Mouse (Mus musculus) adrenal gland (tissue): ENCODE measurements around the gene Tmem56.

Experiments
- intact Hi-C: fragments of 180-260 bp; cut with DNase I; formaldehyde crosslinking; loops from one replicate; pipeline ENCODE4 v1.15.1; 2025

The Tmem56 gene

GRCm38 (mm10) chr3:121171872-121172265 is 111.0 kb downstream of the Tmem56 start:
- intact Hi-C loops: loop anchor here (5.0 to 10.0 kb wide), 4 partner anchors 40 to 563 kb away; partner anchors contain the start of gene Alg14

DNA sequence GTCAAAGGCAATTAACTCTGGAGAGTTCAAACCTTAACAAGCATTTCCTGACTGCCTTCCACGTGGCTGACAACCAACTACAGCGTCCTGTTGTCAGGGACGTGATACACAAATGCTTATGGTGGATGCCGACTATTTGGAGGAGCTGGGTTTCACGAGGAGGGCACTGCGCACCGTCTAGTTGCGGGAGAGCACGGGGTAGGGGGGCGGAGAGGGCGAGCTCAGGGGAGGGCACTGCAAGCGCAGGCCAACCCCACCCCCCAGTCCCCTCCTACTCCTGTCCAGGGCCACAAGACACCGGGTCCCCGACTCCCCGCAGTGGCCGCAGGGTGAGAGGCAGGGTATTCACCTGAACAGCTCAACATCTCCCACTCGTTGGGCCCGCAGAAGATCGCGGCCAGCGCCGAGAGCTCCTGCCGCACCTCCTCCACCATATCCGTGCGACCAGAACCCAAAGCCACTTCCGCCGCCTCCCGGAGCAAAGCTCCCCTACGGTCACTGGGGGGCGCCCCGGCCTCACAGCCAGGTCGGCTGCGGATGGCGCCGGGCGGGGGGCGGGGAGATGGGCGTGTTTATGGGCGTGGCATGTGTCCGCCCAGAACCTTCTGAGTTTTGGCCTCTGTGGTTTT is 111.5 kb downstream of the Tmem56 start, which contains the start of gene Rwdd3:
Gene Rwdd3, minus strand, starts transcription at position 453 of the 629 bp plus-strand sequence.
- intact Hi-C loops: loop anchor here (5.0 to 10.0 kb wide), 4 partner anchors 41 to 563 kb away; partner anchors contain the start of gene Alg14

DNA sequence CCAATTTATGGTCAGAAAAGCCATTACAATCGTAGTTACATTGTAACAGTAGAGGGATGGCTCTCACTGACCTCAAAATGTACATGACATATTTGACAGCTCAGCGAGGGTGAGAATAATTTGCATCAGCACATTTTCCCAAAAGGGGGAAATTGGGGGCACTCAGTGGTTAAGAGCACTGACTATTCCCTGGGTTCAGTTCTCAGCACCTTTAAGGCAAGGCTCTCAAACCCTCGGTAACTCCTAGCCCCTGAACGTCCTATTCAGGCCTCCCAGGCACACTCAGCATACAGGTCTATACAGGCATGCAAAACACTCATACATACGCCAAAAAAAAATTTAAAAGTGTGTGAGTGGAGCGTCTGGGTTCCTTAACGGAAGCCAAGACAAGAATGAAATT is 112.3 kb downstream of the Tmem56 start:
- intact Hi-C loops: loop anchor here (5.0 to 10.0 kb wide), 4 partner anchors 42 to 564 kb away; partner anchors contain the start of gene Alg14

DNA sequence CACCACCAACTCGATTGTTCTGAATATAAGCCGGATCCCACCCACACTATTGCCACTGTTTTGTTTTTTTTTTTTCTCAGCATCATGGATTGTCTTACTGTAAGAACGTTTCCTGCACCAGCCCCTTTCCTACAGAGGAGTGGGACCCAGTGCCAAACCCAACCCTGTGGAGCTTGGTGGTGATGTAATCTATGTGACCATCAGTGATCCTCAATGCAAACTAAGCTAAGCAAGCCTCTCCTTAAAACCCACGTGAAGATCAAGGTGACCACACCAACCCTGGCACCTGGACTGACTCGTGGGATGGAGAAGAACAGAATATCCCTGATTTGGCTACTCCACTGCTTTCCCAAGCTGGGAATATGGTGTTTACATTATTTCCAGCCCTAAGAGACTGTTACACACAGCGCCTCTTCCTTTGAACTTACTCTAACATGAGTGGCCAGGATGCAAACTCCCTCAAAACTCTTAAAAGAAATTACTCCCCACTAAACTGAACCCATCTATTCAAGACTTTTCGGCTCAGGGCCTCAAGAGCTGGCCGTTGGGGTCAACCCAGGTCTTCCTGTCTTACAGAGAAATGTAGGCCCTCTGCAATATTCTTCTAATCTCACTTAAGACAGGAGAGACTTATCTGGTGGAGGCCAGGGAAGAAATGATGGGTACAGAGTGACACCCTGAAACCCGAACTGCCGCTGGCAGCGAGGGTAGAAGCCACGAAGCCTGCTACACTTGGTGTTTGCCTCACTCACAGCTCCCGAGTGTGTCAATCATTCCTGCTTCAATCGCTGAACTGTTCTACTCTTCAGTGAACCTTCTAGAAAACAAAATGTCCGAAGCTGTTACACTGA is 113.6 kb downstream of the Tmem56 start:
- intact Hi-C loops: no loop called here

DNA sequence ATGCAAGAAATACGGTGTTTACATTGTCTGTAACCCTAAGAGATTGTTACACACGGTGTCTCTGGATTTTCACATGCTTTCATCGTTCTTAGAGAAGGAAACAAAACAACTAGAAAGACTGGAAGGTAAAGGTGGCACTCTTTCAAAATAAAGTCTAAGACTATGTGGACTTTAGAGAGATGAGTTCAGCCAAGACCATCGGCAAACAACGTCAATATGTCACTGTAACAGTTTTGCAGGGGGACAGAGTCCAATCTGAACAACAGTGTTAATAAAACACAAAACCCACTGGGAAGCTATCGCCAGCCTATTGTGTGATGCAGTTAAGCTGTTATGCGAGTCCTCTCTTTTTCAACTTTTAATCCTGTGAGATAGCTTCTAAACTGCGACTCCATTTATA is 114.3 kb downstream of the Tmem56 start:
- intact Hi-C loops: no loop called here

DNA sequence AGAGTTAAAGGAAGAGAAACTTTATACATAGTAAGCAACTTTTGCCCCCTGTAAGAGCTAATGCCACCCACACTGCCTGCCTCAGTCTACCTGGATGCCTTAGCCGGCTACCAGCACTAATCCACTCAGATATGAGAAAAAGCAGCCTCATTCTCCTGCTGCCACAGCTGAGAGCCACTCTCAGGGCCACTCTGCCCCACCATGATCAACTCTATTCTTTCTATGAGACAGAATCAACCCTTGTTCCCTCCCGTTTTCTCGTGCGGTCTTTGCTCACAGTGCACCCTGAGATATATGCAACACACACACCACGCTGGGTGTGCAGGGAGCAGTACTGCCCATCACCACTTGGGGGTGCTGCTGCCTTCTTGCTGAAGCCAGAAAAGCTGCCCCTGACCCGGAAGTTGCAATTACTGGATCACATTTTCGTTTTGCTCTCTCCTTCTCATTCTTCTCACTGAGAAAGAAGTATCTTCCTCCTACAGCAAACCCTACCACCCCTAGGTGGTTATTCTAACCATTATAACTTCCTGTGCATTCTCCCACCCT is 119.6 kb downstream of the Tmem56 start:
- intact Hi-C loops: no loop called here

- intact Hi-C loops: no loop called here
These were observed 121.2 kb downstream of the Tmem56 start for GRCm38 (mm10) chr3:121161661-121162060.

- intact Hi-C loops: no loop called here
These were observed 122.5 kb downstream of the Tmem56 start for GRCm38 (mm10) chr3:121160424-121160823.

GRCm38 (mm10) chr3:121159566-121159965 is 123.3 kb downstream of the Tmem56 start:
- intact Hi-C loops: no loop called here

GRCm38 (mm10) chr3:121158901-121159351 is 124.0 kb downstream of the Tmem56 start:
- intact Hi-C loops: no loop called here

GRCm38 (mm10) chr3:121157546-121158330 is 125.2 kb downstream of the Tmem56 start:
- intact Hi-C loops: no loop called here

DNA sequence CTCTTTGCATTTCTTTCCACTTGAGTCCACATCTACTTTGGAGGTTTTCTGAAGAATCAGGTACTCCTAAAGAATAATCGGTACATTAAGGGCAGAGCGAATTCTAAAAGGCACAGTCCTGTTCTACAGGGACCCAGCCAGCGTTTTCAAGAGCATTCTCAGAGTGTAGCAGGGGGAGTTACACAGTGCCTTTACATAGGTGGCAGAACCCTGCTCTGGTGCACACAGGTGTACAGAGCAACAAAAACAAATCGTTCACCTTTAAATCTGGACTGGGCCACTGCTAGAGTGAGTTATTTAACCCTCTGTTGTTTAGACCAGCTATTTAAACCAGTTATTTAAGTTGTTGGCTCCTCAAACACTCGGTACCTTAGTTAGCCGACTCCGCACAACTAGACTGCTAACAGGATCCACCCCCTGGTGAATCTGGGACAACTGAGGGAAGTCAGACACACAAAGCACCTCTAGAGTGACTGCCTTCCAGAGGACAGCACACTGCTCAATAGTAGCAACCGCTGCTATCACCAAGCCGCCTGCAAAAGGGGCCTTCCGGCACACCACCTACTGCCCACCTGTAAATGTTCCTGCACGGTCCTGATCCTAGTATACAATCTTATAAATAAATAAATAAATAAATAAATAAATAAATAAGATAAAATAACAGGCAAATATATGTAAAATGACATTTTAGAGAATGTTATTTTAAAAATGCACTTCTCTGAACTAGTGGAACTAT is 126.3 kb downstream of the Tmem56 start:
- intact Hi-C loops: no loop called here

DNA sequence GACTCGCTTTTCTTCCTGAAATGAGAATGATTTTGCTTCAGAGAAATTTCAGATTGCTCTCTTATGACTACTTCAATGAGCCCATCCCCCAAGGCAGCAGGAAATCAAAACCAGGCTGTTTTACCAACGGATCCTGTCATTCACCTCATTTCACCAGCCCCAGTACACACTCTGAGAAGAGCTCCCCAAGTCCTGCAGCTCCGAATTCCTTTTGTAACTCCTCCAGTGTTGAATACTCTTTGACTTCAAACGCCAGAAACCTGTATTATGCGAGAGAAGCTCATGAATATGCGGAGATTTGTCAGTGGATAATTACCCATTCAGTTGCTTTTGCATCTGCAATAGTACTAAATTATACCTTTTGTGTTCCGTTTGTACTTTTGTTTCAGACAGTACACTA is 126.9 kb downstream of the Tmem56 start:
- intact Hi-C loops: no loop called here
